Mouse (Mus musculus) B cell, adult (primary cell): ENCODE measurements around the gene Olfr1299. TPM values are rescaled to one million over a fixed set of nuclear protein-coding genes. Genes with fewer than 3 reads are reported as not detected.

ENCODE experiments used
- total RNA-seq: library from RNA; stranded (reverse); gene quantifications from 4 replicates; pipeline ENCODE4 v1.2.4, GENCODE M21; 2023; ENCODE audit not compliant: inconsistent age

The Olfr1299 gene
- total RNA-seq: not detected in 4 replicates

DNA sequence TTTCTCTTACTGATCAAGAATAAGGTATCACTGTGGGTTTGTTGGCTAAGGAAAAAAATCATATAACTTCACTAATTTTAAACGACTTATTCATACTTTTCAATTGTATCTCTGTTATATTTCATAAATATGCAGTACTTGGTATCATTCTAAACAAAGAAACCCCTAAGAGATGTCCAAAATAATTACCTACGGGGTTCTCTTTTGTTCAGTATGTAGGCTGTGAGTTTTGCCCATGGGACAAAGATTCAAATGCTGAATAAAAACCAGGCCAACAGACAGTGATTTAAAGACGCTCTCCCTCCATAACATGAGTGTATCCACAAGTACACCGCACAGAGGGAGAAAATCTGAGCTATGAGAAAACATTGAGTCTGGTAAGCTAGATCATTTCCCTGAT, at the start of gene Olfr1299:
Gene Olfr1299, plus strand, starts transcription at position 301 of the 400 bp plus-strand sequence.

DNA sequence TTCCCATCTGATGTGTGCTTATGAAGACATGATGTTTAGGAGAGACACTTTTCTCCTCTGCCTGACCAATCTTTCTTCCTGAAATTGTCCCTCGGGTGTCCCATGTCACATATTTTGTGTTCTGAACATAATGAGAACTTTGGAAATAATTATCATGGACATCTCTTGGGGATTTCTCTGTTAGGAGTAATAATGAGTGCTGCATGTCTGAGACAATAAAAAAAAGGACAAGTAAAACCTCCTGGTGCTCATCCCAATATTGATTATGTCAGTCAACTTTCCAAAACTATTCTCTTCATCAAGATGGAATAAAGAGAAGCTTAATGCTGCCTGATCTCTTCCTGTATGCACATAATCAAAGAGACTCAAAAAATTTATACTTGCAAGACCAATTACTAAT, 34.8 kb upstream of the Olfr1299 start, which contains the start of gene Olfr1297:
Gene Olfr1297, minus strand, starts transcription at position 101 of the 400 bp plus-strand sequence.

DNA sequence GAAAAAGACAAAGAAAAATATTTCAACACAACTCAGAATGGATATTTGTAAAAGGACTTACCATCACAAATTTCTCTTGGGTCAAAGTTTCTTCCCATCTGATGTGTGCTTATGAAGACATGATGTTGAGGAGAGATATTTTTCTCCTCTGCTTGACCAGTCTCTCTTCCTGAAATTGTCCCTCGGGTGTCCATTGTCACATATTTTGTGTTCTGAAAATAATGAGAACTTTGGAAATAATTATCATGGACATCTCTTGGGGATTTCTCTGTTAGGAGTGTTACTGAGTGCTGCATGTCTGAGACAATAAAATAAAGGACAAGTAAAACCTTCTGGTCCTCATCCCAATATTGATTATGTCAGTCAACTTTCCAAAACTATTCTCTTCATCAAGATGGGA, 12.1 kb upstream of the Olfr1299 start, which contains the start of gene Olfr1298:
Gene Olfr1298, minus strand, starts transcription at position 101 of the 400 bp plus-strand sequence.

Other genes starting within 250 kb of the Olfr1299 start
- not detected in 4 replicates for gene Olfr1286, start 238.3 kb upstream of the Olfr1299 start, total RNA-seq
- not detected in 4 replicates for gene Olfr1287, start 212.3 kb upstream of the Olfr1299 start, total RNA-seq
- not detected in 4 replicates for gene Olfr1288, start 187.3 kb upstream of the Olfr1299 start, total RNA-seq
- not detected in 4 replicates for gene Olfr1289, start 180.6 kb upstream of the Olfr1299 start, total RNA-seq
- not detected in 4 replicates for gene Olfr1290, start 167.6 kb upstream of the Olfr1299 start, total RNA-seq
- not detected in 4 replicates for gene Olfr1291-ps1, start 164.2 kb upstream of the Olfr1299 start, total RNA-seq
- not detected in 4 replicates for gene Olfr1293-ps, start 136.2 kb upstream of the Olfr1299 start, total RNA-seq
- gene Olfr1294, start 121.1 kb upstream of the Olfr1299 start, total RNA-seq: not detected in 4 replicates
- not detected in 4 replicates for gene Olfr1295, start 91.7 kb upstream of the Olfr1299 start, total RNA-seq
- gene Olfr1297, start 34.9 kb upstream of the Olfr1299 start, total RNA-seq: not detected in 4 replicates
- gene Olfr1298, start 12.2 kb upstream of the Olfr1299 start, total RNA-seq: not detected in 4 replicates
- gene Olfr1301, start 89.6 kb downstream of the Olfr1299 start, total RNA-seq: not detected in 4 replicates
- not detected in 4 replicates for gene Olfr1302, start 116.0 kb downstream of the Olfr1299 start, total RNA-seq
- gene Olfr1303, start 158.9 kb downstream of the Olfr1299 start, total RNA-seq: not detected in 4 replicates
- gene Olfr1305, start 215.7 kb downstream of the Olfr1299 start, total RNA-seq: not detected in 4 replicates